Mouse (Mus musculus): ENCODE results near the gene Nadsyn1.

DNA sequence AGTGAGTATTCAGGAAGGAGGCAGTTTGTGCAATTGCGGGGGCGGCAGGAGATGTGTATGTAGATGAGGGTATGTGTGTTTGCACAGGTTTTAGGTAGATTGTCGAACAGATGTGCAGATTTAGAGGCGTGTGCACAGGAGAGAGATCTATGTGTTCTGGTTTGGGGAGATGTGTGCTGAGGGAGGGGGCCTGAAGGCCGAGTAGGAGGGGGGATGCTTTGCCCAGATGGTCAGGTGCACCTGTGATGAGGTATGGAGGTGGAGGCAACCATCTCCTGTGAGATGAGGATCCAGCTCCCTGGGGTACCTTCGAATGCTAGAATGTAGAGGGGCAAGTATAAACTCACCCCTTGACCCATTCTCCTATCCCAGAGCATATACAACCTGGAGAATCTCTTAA is 7.8 kb upstream of the Nadsyn1 start:
- TF ChIP-seq CTCF (IDR thresholded peaks at IDR 0.05; ENCODE audit: low read depth, low read length), result no peak
- TF ChIP-seq GATA2 (IDR thresholded peaks at IDR 0.05; ENCODE audit: borderline replicate concordance, low read depth, low read length), result no peak
- TF ChIP-seq POLR2AphosphoS5 (IDR thresholded peaks at IDR 0.05; ENCODE audit: insufficient replicate concordance, low read depth, low read length), result no peak
- no peak for TF ChIP-seq TAL1 (conservative IDR thresholded peaks at IDR 0.05; ENCODE audit: low read depth, low read length)

Data from G1E (cell line).